Mouse (Mus musculus) embryonic facial prominence, embryonic 11.5 days (tissue): ENCODE measurements around the gene Ddx25. TPM values are rescaled to one million over a fixed set of nuclear protein-coding genes. Genes with fewer than 3 reads are reported as not detected.

Source experiments
- ATAC-seq: fragments of 200-750 bp; cut with Nextera tagmentation; replicated peaks from 2 replicates; pipeline ENCODE4 v1.8.0; 2017; ENCODE audit warnings: low read depth; ENCODE audit not compliant: insufficient number of reproducible peaks, low FRiP score, low TSS enrichment
- DNase-seq: peaks from one replicate; pipeline ENCODE4 v3.0.0-alpha.2; 2015; ENCODE audit warnings: low spot score
- H3K27ac ChIP-seq: fragments of 300-500 bp; sonication (generic); replicated peaks from 2 replicates; pipeline ENCODE4 v1.5.1; 2014; ENCODE audit warnings: mild to moderate bottlenecking, low read depth, low read length, control low read depth
- H3K27me3 ChIP-seq: fragments of 300-500 bp; sonication (generic); 2 replicates; pipeline ENCODE4 v1.6.1; 2014; ENCODE audit warnings: mild to moderate bottlenecking, low read length, moderate library complexity, mixed read lengths; ENCODE audit not compliant: control insufficient read depth, insufficient read depth
- H3K36me3 ChIP-seq: fragments of 300-500 bp; sonication (generic); replicated peaks from 2 replicates; pipeline ENCODE4 v1.6.1; 2014; ENCODE audit warnings: low read depth, mild to moderate bottlenecking, low read length, moderate library complexity, mixed read lengths; ENCODE audit not compliant: control insufficient read depth, insufficient read depth
- H3K4me1 ChIP-seq: fragments of 300-500 bp; sonication (generic); 2 replicates; pipeline ENCODE4 v1.6.1; 2014; ENCODE audit warnings: low read length, mixed read lengths; ENCODE audit not compliant: control insufficient read depth, insufficient read depth
- H3K4me2 ChIP-seq: fragments of 300-500 bp; sonication (generic); 2 replicates; pipeline ENCODE4 v1.6.1; 2014; ENCODE audit warnings: low read depth, mild to moderate bottlenecking, control low read depth, low read length, moderate library complexity
- H3K4me3 ChIP-seq: fragments of 300-500 bp; sonication (generic); 2 replicates; pipeline ENCODE4 v1.5.1; 2014; ENCODE audit warnings: low read depth, low read length, control low read depth
- H3K9ac ChIP-seq: fragments of 300-500 bp; sonication (generic); replicated peaks from 2 replicates; pipeline ENCODE4 v1.6.1; 2014; ENCODE audit warnings: mild to moderate bottlenecking, control low read depth, low read length
- H3K9me3 ChIP-seq: fragments of 300-500 bp; sonication (generic); replicated peaks from 2 replicates; pipeline ENCODE4 v1.6.1; 2016; ENCODE audit warnings: mild to moderate bottlenecking, low read length, inconsistent platforms, mixed read lengths; ENCODE audit not compliant: control insufficient read depth
- WGBS: fragments of 180-500 bp; shearing (Covaris S2); extraction: QIAGEN DNeasy Blood & Tissue Kit; methylation state at CpG from one replicate; pipeline ENCODE4 v1.1.7; 2014; 5-methylcytosine and 5-hydroxymethylcytosine counted together
- polyA plus RNA-seq: library from polyadenylated mRNA; unstranded; fragments of >200 nt; fragmentation: Nextera tagmentation; extraction: Ambion mirVana; gene quantifications from 2 replicates; pipeline ENCODE4 v1.2.1, GENCODE M21; 2014

Ddx25 gene
- polyA plus RNA-seq, 1 experiment from 2014 or later, result 6.7 TPM

- Histone ChIP-seq H3K4me2 (no peak overlapping the region), H3K27ac (no peak overlapping the region), H3K36me3 (peaks cover 3% of the 10 kb centered on the region; the same call in 1 of the 2 replicates), H3K4me3 (no peak overlapping the region), H3K9me3 (no peaks in the 10 kb centered on the region), H3K4me1 (peaks cover 2% of the 10 kb centered on the region; the same call in 1 of the 2 replicates), H3K9ac (no peak overlapping the region), H3K27me3 (no peaks in the 10 kb centered on the region)
- ATAC-seq (no peak), DNase-seq (no peak)
- WGBS, result 91% methylated on average over 6 of the region's 6 CpGs
These were observed 58.4 kb downstream of the Ddx25 start for GRCm38 (mm10) chr9:35499946-35500345.

- Histone ChIP-seq H3K4me2 (no peak overlapping the region), H3K9me3 (no peaks in the 10 kb centered on the region), H3K9ac (no peak overlapping the region), H3K4me3 (no peak overlapping the region), H3K4me1 (peaks cover 2% of the 10 kb centered on the region; the same call in 1 of the 2 replicates), H3K27me3 (no peaks in the 10 kb centered on the region), H3K36me3 (no peaks in the 10 kb centered on the region; the same call in 1 of the 2 replicates), H3K27ac (no peak overlapping the region)
- DNase-seq (no peak), ATAC-seq (no peak)
- WGBS, result 50% methylated on average over 3 of the region's 3 CpGs
These were observed 62.9 kb downstream of the Ddx25 start for GRCm38 (mm10) chr9:35495471-35495870.

GRCm38 (mm10) chr9:35494937-35495336 lies 63.4 kb downstream of the Ddx25 start:
- Histone ChIP-seq H3K36me3 (no peaks in the 10 kb centered on the region), H3K9me3 (no peaks in the 10 kb centered on the region), H3K27ac (no peak overlapping the region), H3K4me3 (no peak overlapping the region), H3K4me2 (no peak overlapping the region), H3K9ac (no peak overlapping the region), H3K27me3 (no peaks in the 10 kb centered on the region), H3K4me1 (peaks cover 2% of the 10 kb centered on the region; the same call in 1 of the 2 replicates)
- DNase-seq, result no peak
- 22% methylated on average over 4 of the region's 4 CpGs for WGBS
- no peak for ATAC-seq

- ATAC-seq, result no peak
- no peak overlapping the region for H3K27ac ChIP-seq
- no peak overlapping the region for H3K9ac ChIP-seq
- no peaks in the 10 kb centered on the region for H3K9me3 ChIP-seq
- H3K36me3 ChIP-seq, result peaks cover 6% of the 10 kb centered on the region; the same call in 1 of the 2 replicates
- H3K4me2 ChIP-seq, result no peak overlapping the region
- no peak overlapping the region for H3K4me3 ChIP-seq
- H3K27me3 ChIP-seq, result no peaks in the 10 kb centered on the region
- WGBS, result 64% methylated on average over 4 of the region's 4 CpGs
- no peak for DNase-seq
- H3K4me1 ChIP-seq, result peaks cover 2% of the 10 kb centered on the region; the same call in 1 of the 2 replicates
These were observed 64.6 kb downstream of the Ddx25 start for GRCm38 (mm10) chr9:35493733-35494092.

GRCm38 (mm10) chr9:35493033-35493732 lies 65.1 kb downstream of the Ddx25 start:
- H3K9ac ChIP-seq, result no peak overlapping the region
- 0 out of 2 replicates have a peak, but pooled peaks have one; percentile 19 for ATAC-seq
- no peaks in the 10 kb centered on the region for H3K9me3 ChIP-seq
- DNase-seq, result peak; percentile 54
- no peak overlapping the region for H3K4me2 ChIP-seq
- peaks cover 2% of the 10 kb centered on the region; the same call in 1 of the 2 replicates for H3K4me1 ChIP-seq
- no peak overlapping the region for H3K4me3 ChIP-seq
- H3K27ac ChIP-seq, result no peak overlapping the region
- peaks cover 9% of the 10 kb centered on the region; the same call in 1 of the 2 replicates for H3K36me3 ChIP-seq
- H3K27me3 ChIP-seq, result no peaks in the 10 kb centered on the region
- WGBS, result 37% methylated on average over 7 of the region's 7 CpGs

- ATAC-seq (no peak), DNase-seq (no peak)
- H3K4me1 ChIP-seq, result peaks cover 2% of the 10 kb centered on the region; the same call in 1 of the 2 replicates
- no peaks in the 10 kb centered on the region for H3K9me3 ChIP-seq
- 72% methylated on average over 11 of the region's 11 CpGs for WGBS
- H3K9ac ChIP-seq, result no peak overlapping the region
- no peaks in the 10 kb centered on the region for H3K27me3 ChIP-seq
- H3K36me3 ChIP-seq, result peaks cover 9% of the 10 kb centered on the region; the same call in 1 of the 2 replicates
- H3K27ac ChIP-seq, result no peak overlapping the region
- H3K4me3 ChIP-seq, result no peak overlapping the region
- H3K4me2 ChIP-seq, result no peak overlapping the region
These were observed 67.0 kb downstream of the Ddx25 start for GRCm38 (mm10) chr9:35491109-35491866.

- Histone ChIP-seq H3K9me3 (no peaks in the 10 kb centered on the region), H3K36me3 (peaks cover 9% of the 10 kb centered on the region; the same call in 1 of the 2 replicates), H3K4me3 (no peak overlapping the region), H3K27ac (no peak overlapping the region), H3K9ac (no peak overlapping the region), H3K4me1 (no peaks in the 10 kb centered on the region), H3K27me3 (no peaks in the 10 kb centered on the region), H3K4me2 (no peak overlapping the region)
- no peak for DNase-seq
- ATAC-seq, result no peak
- 94% methylated on average over 4 of the region's 4 CpGs for WGBS
These were observed 69.8 kb downstream of the Ddx25 start for GRCm38 (mm10) chr9:35488496-35488895.
